25 mouse cellular contexts compared by ENCODE assay signal in the genomic region with DNA sequence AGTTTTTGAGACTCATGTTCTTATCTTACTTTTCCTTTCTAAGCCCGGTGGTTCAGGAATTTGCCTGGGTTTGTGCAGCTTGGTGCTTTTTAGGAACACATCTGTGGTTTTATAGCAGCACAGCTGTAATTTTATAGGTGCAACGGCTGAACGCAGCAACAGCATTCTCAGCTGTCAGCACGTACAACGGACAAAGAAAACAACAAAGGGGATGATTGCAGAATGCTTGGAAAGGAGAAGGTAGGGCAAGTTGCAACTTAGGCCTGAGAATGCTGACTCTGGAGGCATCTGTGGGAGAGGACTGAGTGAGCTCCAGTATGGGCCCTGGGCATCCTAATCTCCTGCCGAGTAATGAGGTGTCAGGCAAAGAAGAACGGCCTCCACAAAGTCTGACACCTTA. TPM values are rescaled to one million over a fixed set of nuclear protein-coding genes. Genes with fewer than 3 reads are reported as not detected.
A peak's percentile ranks its signal among the peaks of the same experiment; 100 is the strongest.
DNase-seq lines count a peak whose midpoint lies in the region; ATAC-seq and TF ChIP-seq lines count a peak whose summit lies in the region.
"Had no signal": no experiment of that assay in that cellular context is flagged by ENCODE, and none has a peak within 500 bp of the region (broad histone marks: within the 10 kb centered on the region; RNA-seq: fewer than 3 reads in every experiment).

No protein-coding gene starts in this region.

- no peak overlapping the region for H3K4me2 ChIP-seq in embryonic facial prominence, embryonic 14.5 days (ENCODE audit: low read depth, low read length)
- H3K4me2 ChIP-seq in limb, embryonic 11.5 days (ENCODE audit: low read depth, severe bottlenecking), result no peak overlapping the region
- H3K4me2 ChIP-seq in limb, embryonic 15.5 days, result no peak overlapping the region
- H3K4me2 ChIP-seq: forebrain, embryonic 13.5 days; heart, embryonic 12.5 days; hindbrain, embryonic 14.5 days had no signal

- H3K4me3 ChIP-seq in C2C12 (ENCODE audit: insufficient read depth, poor library complexity, severe bottlenecking), result no peak overlapping the region
- no peak overlapping the region for H3K4me3 ChIP-seq in embryonic facial prominence, embryonic 14.5 days (ENCODE audit: low read depth, low read length)
- no peak overlapping the region for H3K4me3 ChIP-seq in limb, embryonic 11.5 days (ENCODE audit: low read depth, low read length)
- no peak overlapping the region for H3K4me3 ChIP-seq in limb, embryonic 15.5 days
- H3K4me3 ChIP-seq: forebrain, embryonic 13.5 days; gastrocnemius, adult 2 months; heart, embryonic 12.5 days; hindbrain, embryonic 10.5 days had no signal

- no peaks in the 10 kb centered on the region for H3K9me3 ChIP-seq in embryonic facial prominence, embryonic 14.5 days (ENCODE audit: control insufficient read depth, low read length)
- H3K9me3 ChIP-seq in limb, embryonic 11.5 days (ENCODE audit: control insufficient read depth, low read length), result no peaks in the 10 kb centered on the region
- H3K9me3 ChIP-seq in limb, embryonic 15.5 days, result no peaks in the 10 kb centered on the region
- H3K9me3 ChIP-seq: forebrain, embryonic 13.5 days; heart, embryonic 12.5 days; hindbrain, embryonic 10.5 days had no signal

- no peaks in the 10 kb centered on the region for H3K36me3 ChIP-seq in C2C12 (ENCODE audit: control insufficient read depth, insufficient read depth)
- H3K36me3 ChIP-seq in embryonic facial prominence, embryonic 14.5 days (ENCODE audit: control insufficient read depth, insufficient read depth, low read length), result no peaks in the 10 kb centered on the region
- H3K36me3 ChIP-seq in limb, embryonic 11.5 days (ENCODE audit: control insufficient read depth, insufficient read depth, low read length), result no peaks in the 10 kb centered on the region
- H3K36me3 ChIP-seq in limb, embryonic 15.5 days, result no peaks in the 10 kb centered on the region
- H3K36me3 ChIP-seq: heart, embryonic 12.5 days; hindbrain, embryonic 10.5 days had no signal

- peaks cover 29% of the 10 kb centered on the region for H3K27me3 ChIP-seq in C2C12 (ENCODE audit: control insufficient read depth, insufficient read depth, insufficient read length)
- H3K27me3 ChIP-seq in embryonic facial prominence, embryonic 14.5 days (replicated peaks; ENCODE audit: control insufficient read depth, insufficient read depth, low read length), result no peaks in the 10 kb centered on the region
- H3K27me3 ChIP-seq in limb, embryonic 11.5 days (ENCODE audit: control insufficient read depth, insufficient read depth, low read length), result no peaks in the 10 kb centered on the region
- H3K27me3 ChIP-seq in limb, embryonic 15.5 days, result no peaks in the 10 kb centered on the region
- H3K27me3 ChIP-seq: forebrain, embryonic 13.5 days had no signal

- H3K4me1 ChIP-seq in embryonic facial prominence, embryonic 14.5 days (ENCODE audit: control insufficient read depth, insufficient read depth, low read length), result peaks cover 5% of the 10 kb centered on the region; the same call in 1 of the 2 replicates
- H3K4me1 ChIP-seq in limb, embryonic 11.5 days (ENCODE audit: control insufficient read depth, insufficient read depth, low read length), result peaks cover 4% of the 10 kb centered on the region; the same call in 1 of the 2 replicates
- peaks cover 16% of the 10 kb centered on the region; the same call in 1 of the 2 replicates for H3K4me1 ChIP-seq in limb, embryonic 15.5 days
- H3K4me1 ChIP-seq: forebrain, embryonic 13.5 days; hindbrain, embryonic 10.5 days had no signal

- TF ChIP-seq CTCF in C2C12 (IDR thresholded peaks at IDR 0.05; ENCODE audit: control insufficient read depth, insufficient read depth, insufficient read length), result no peak

- no peak overlapping the region for H3K27ac ChIP-seq in embryonic facial prominence, embryonic 14.5 days (replicated peaks; ENCODE audit: low read depth, low read length)
- peak overlapping the region; percentile 58; the same call in 1 of the 2 replicates for H3K27ac ChIP-seq in limb, embryonic 11.5 days (replicated peaks; ENCODE audit: low read depth, low read length)
- H3K27ac ChIP-seq in limb, embryonic 15.5 days, result peak overlapping the region; percentile 47; the same call in 1 of the 2 replicates
- H3K27ac ChIP-seq: forebrain, embryonic 13.5 days; gastrocnemius, adult 2 months; hindbrain, embryonic 10.5 days; hindbrain, embryonic 14.5 days had no signal

- H3ac ChIP-seq in C2C12 (ENCODE audit: control insufficient read depth, insufficient read length, low read depth), result no peak overlapping the region

- H3K79me3 ChIP-seq in C2C12 (ENCODE audit: low read depth), result no peaks in the 10 kb centered on the region

- WGBS in embryonic facial prominence, embryonic 14.5 days, result 37% methylated on average over 7 of the region's 7 CpGs
- 10% methylated on average over 7 of the region's 7 CpGs for WGBS in limb, embryonic 11.5 days
- WGBS in limb, embryonic 15.5 days, result 5% methylated on average over 7 of the region's 7 CpGs

- no peak overlapping the region for H3K9ac ChIP-seq in embryonic facial prominence, embryonic 14.5 days (ENCODE audit: low read depth, low read length)
- H3K9ac ChIP-seq in limb, embryonic 11.5 days (ENCODE audit: low read length), result no peak overlapping the region
- H3K9ac ChIP-seq in limb, embryonic 15.5 days, result no peak overlapping the region
- H3K9ac ChIP-seq: forebrain, embryonic 13.5 days; forebrain, postnatal 0 days; heart, embryonic 12.5 days; hindbrain, embryonic 14.5 days had no signal

- ATAC-seq in embryonic facial prominence, embryonic 14.5 days (ENCODE audit: low read depth), result no peak
- no peak for ATAC-seq in limb, embryonic 11.5 days (ENCODE audit: insufficient number of reproducible peaks, low FRiP score, low TSS enrichment, low read depth)
- ATAC-seq in limb, embryonic 15.5 days (ENCODE audit: insufficient number of reproducible peaks, low FRiP score, low TSS enrichment, low read depth), result no peak
- ATAC-seq in megakaryocyte-erythroid progenitor cell, adult 5-6 weeks (replicated peaks; ENCODE audit: low FRiP score, low TSS enrichment, poor library complexity, severe bottlenecking), result no peak
- ATAC-seq: forebrain, embryonic 13.5 days; forebrain, postnatal 0 days had no signal

- peak; percentile 54 for DNase-seq in embryonic facial prominence, embryonic 14.5 days (ENCODE audit: low spot score)
- peak; percentile 52 for DNase-seq in limb, embryonic 11.5 days (ENCODE audit: low spot score)
- DNase-seq in lung, postnatal 10 days, result no peak
- no peak for DNase-seq in right cerebral cortex, postnatal 14 days
- DNase-seq: adrenal gland, adult 2 months; adrenal gland, postnatal 36 days; cerebellum, adult 9-10 months; cerebellum, postnatal 25 days; forebrain, postnatal 0 days; gastrocnemius, adult 2 months; gastrocnemius, postnatal 25 days had no signal

- H3K79me2 ChIP-seq in C2C12 (ENCODE audit: control insufficient read depth, insufficient read depth), result no peaks in the 10 kb centered on the region

TF ChIP-seq in C2C12, 6 proteins besides CTCF, POLR2A, EP300 and RAD21:
- TF ChIP-seq FOSL1 (IDR thresholded peaks at IDR 0.05; ENCODE audit: insufficient read depth, low read length, poor library complexity, severe bottlenecking) (no peak), MYOG (IDR thresholded peaks at IDR 0.05; ENCODE audit: control insufficient read depth, extremely low read depth, insufficient read length) (no peak), MYOD1 (IDR thresholded peaks at IDR 0.05; ENCODE audit: control insufficient read depth, insufficient read length, low read depth) (peak; percentile 80), USF1 (IDR thresholded peaks at IDR 0.05; ENCODE audit: low read depth) (no peak), CEBPB (IDR thresholded peaks at IDR 0.05; ENCODE audit: low read depth) (no peak)

RNA-seq across cellular contexts. Expression of a gene that starts 14.4 kb away (rescaled TPM):
- 0.04 TPM for polyA plus RNA-seq in C2C12 (2012; fragmentation: generic; extraction: Trizol)
- polyA plus RNA-seq in embryonic facial prominence, embryonic 14.5 days (2014; fragmentation: Nextera tagmentation; extraction: Ambion mirVana), result 25.1 and 33.0 TPM in 2 replicates
- 15.2 and 16.1 TPM in 2 replicates for polyA plus RNA-seq in limb, embryonic 11.5 days (2014; fragmentation: Nextera tagmentation; extraction: Ambion mirVana)
- 162 and 164 TPM in 2 replicates for polyA plus RNA-seq in limb, embryonic 15.5 days (2015; fragmentation: Nextera tagmentation; extraction: Ambion mirVana)
- total RNA-seq in megakaryocyte-erythroid progenitor cell, adult 5-6 weeks (2014; fragmentation: Nextera tagmentation), result not detected in 2 replicates
- total RNA-seq in megakaryocyte-erythroid progenitor cell, adult 5-6 weeks (2017), result 3.2 TPM in 1 of 2 replicates, not detected in the other
- total RNA-seq: gastrocnemius, adult 2 months; gastrocnemius, postnatal 25 days had no signal

RNA-seq across cellular contexts. Expression of a gene that starts 26.5 kb away (rescaled TPM):
- 10.1 TPM for polyA plus RNA-seq in C2C12 (2012; fragmentation: generic; extraction: Trizol)
- 5.5 and 9.5 TPM in 2 replicates for polyA plus RNA-seq in embryonic facial prominence, embryonic 14.5 days (2014; fragmentation: Nextera tagmentation; extraction: Ambion mirVana)
- 0.14 TPM in 1 of 2 replicates, not detected in the other for polyA plus RNA-seq in limb, embryonic 11.5 days (2014; fragmentation: Nextera tagmentation; extraction: Ambion mirVana)
- 22.6 and 25.3 TPM in 2 replicates for polyA plus RNA-seq in limb, embryonic 15.5 days (2015; fragmentation: Nextera tagmentation; extraction: Ambion mirVana)
- not detected in 2 replicates for total RNA-seq in megakaryocyte-erythroid progenitor cell, adult 5-6 weeks (2014; fragmentation: Nextera tagmentation)
- total RNA-seq in megakaryocyte-erythroid progenitor cell, adult 5-6 weeks (2017), result 0.57 TPM in 1 of 2 replicates, not detected in the other
- polyA plus RNA-seq: embryonic facial prominence, embryonic 11.5 days had no signal

RNA-seq across cellular contexts. Expression of a gene that starts 42.1 kb away (rescaled TPM):
- polyA plus RNA-seq in C2C12 (2012; fragmentation: generic; extraction: Trizol), result not detected
- 0.43 and 0.86 TPM in 2 replicates for polyA plus RNA-seq in embryonic facial prominence, embryonic 14.5 days (2014; fragmentation: Nextera tagmentation; extraction: Ambion mirVana)
- polyA plus RNA-seq in limb, embryonic 11.5 days (2014; fragmentation: Nextera tagmentation; extraction: Ambion mirVana), result 0.09 TPM in 1 of 2 replicates, not detected in the other
- polyA plus RNA-seq in limb, embryonic 15.5 days (2015; fragmentation: Nextera tagmentation; extraction: Ambion mirVana), result 3.0 and 3.6 TPM in 2 replicates
- total RNA-seq in megakaryocyte-erythroid progenitor cell, adult 5-6 weeks (2014; fragmentation: Nextera tagmentation), result not detected in 2 replicates
- not detected in 2 replicates for total RNA-seq in megakaryocyte-erythroid progenitor cell, adult 5-6 weeks (2017)
- total RNA-seq: adrenal gland, adult 2 months; adrenal gland, postnatal 36 days; ES-E14; gastrocnemius, adult 2 months; gastrocnemius, postnatal 25 days; granulocyte monocyte progenitor cell, adult 5-6 weeks; heart, adult 8-10 months; heart, postnatal 25 days had no signal
- polyA plus RNA-seq: adrenal gland, adult 2 months; cortical plate, adult 2 months; forebrain, embryonic 13.5 days; heart, embryonic 12.5 days had no signal

RNA-seq across cellular contexts. Expression of a gene that starts 51.1 kb away (rescaled TPM):
- polyA plus RNA-seq in C2C12 (2012; fragmentation: generic; extraction: Trizol), result not detected
- polyA plus RNA-seq in embryonic facial prominence, embryonic 14.5 days (2014; fragmentation: Nextera tagmentation; extraction: Ambion mirVana), result not detected in 2 replicates
- polyA plus RNA-seq in limb, embryonic 11.5 days (2014; fragmentation: Nextera tagmentation; extraction: Ambion mirVana), result not detected in 2 replicates
- polyA plus RNA-seq in limb, embryonic 15.5 days (2015; fragmentation: Nextera tagmentation; extraction: Ambion mirVana), result not detected in 2 replicates
- not detected in 2 replicates for total RNA-seq in megakaryocyte-erythroid progenitor cell, adult 5-6 weeks (2014; fragmentation: Nextera tagmentation)
- total RNA-seq in megakaryocyte-erythroid progenitor cell, adult 5-6 weeks (2017), result not detected in 2 replicates
- total RNA-seq: adrenal gland, adult 2 months; adrenal gland, postnatal 36 days; ES-E14; forebrain, postnatal 0 days; gastrocnemius, adult 2 months; gastrocnemius, postnatal 25 days; granulocyte monocyte progenitor cell, adult 5-6 weeks; heart, adult 8-10 months; heart, postnatal 25 days had no signal
- polyA plus RNA-seq: adrenal gland, adult 2 months; embryonic facial prominence, embryonic 11.5 days; forebrain, embryonic 13.5 days; forebrain, postnatal 0 days; heart, embryonic 12.5 days; heart, embryonic 16.5 days; hindbrain, embryonic 10.5 days; hindbrain, embryonic 14.5 days had no signal

Comparison
In these comparisons a context has a peak if more than half of its experiments do, and no peak if none do; other contexts are left out.
1. DNase-seq: peak in embryonic facial prominence, embryonic 14.5 days (single experiment) and limb, embryonic 11.5 days (single experiment); none in lung, postnatal 10 days (single experiment) and right cerebral cortex, postnatal 14 days (single experiment).
2. RNA of a gene that starts 14.4 kb away (polyA plus RNA-seq): 162 to 164 TPM in limb, embryonic 15.5 days, 25.1 to 33.0 TPM in embryonic facial prominence, embryonic 14.5 days and 15.2 to 16.1 TPM in limb, embryonic 11.5 days; 0.04 TPM in C2C12 (single experiment); every median in the first group is over 10 times any median in the second.